Mouse (Mus musculus) left cerebral cortex, postnatal 25 days (tissue): Measurements from ENCODE around the gene Tfdp1. TPM values are rescaled to one million over a fixed set of nuclear protein-coding genes. Genes with fewer than 3 reads are reported as not detected.

Source experiments
- DNase-seq, 2 experiments: peaks; one replicate each; pipeline ENCODE4 v3.0.0; 2022; ENCODE audit warnings: low spot score in 2 of 2, mixed read lengths in 1 of 2
- intact Hi-C: fragments of 180-260 bp; cut with DNase I; formaldehyde crosslinking; loops from one replicate; pipeline ENCODE4 v1.15.1; 2025
- total RNA-seq, 2 experiments: library from RNA; stranded (reverse); gene quantifications; 2 replicates each; pipeline ENCODE4 v1.2.3; 2021

Tfdp1 gene
- total RNA-seq, 2 experiments from 2014 or later = 65.7 to 66.9 TPM

DNA sequence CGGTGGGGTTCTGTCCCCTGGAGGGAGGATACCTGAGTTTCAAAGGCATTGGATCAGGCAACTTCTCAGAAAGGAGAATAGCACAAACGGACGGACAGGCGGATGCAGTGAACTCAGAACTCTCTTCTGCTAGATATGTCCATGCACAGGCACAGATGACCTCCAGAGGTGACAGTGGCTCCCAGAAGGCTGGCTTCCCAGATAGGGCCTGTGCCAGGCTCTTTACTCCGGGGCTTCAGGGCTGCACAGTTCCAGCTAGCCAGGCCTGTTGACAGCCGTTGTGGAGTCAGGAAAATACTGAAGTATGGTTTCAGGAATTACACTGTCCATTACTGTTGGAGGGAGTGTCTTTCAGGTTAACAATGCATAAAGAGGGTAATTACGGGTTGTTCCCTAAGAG is 11.5 kb downstream of the Tfdp1 start:
- DNase-seq = no peak
- intact Hi-C loops = no loop called here

DNA sequence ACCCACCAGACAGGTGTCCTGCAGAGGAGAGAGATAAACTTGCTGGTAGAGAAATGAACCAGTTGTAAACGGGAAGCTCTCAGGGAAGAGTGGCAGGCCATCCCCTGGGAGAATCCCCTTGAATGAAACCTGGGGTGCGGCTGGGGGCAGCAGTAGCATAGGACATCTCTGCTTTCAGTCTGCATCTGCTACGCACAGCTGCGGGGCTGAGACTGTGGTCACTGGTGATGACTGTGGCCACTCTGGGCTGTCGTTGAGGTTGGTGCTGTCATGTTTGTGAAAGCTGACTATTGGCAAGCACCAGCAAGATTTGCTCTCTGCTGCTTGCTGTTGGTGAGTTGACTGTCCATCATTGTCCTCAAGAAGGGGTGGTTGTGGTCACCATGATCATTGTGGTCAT is 13.0 kb downstream of the Tfdp1 start:
- intact Hi-C loops = no loop called here
- DNase-seq = no peak

- DNase-seq = peak in 1 of 2 experiments; percentile 39
- intact Hi-C loops = no loop called here
Observed at GRCm38 (mm10) chr8:13352601-13353000, 14.1 kb downstream of the Tfdp1 start.

DNA sequence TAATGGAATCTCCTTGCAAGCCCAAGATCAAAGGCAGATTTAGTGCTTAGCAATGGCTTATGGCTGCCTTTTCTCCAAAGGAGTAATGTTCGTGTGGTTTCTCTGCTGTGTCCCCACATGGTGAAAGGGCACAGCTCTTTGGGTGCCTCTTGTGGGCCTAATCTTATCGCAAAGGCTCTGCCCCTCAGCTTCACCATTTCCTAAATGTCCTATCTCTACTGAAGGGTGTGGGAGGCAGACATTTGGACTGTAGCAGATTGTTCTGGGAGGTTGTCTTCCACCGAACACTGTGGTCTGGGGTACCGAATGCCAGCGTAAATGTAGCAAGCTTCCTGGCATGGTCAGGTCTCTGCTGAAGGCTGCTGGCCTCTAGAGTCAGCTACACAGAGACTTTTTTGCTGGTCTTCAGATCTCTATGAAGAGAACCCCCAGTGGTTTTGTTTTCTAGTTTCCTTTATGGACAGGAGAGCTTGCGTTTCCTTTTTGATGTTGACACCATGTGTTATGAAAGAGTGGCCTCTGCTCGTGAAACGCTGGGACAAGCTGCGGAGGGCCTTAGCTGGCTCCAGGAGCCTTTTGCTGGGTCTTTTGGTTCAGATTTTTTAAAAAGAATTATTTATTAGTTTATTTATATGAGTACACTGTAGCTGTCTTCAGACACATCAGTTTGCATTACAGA is 14.7 kb downstream of the Tfdp1 start:
- DNase-seq = no peak
- intact Hi-C loops = no loop called here

DNA sequence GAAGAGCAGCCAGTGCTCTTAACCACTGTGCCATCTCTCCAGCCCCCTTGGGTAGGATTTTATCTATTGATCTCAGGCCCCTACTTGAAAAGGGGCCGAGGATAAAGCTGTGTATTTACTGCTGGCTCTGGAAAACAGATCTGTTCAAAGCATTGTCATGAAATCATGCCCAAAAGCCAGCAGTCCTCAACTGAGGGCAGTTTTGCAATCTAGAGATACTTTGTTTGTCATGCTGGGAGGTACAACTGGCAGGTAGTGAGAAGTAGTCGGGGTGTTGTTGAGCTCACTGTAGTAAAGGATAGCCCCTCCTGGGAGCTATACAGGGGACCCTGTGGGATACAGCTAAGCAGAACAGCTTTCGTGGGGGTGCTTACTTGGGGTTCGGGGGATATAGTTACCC is 15.3 kb downstream of the Tfdp1 start:
- intact Hi-C loops = no loop called here
- no peak for DNase-seq

GRCm38 (mm10) chr8:13356221-13356620 is 17.7 kb downstream of the Tfdp1 start:
- no peak for DNase-seq
- intact Hi-C loops = no loop called here

DNA sequence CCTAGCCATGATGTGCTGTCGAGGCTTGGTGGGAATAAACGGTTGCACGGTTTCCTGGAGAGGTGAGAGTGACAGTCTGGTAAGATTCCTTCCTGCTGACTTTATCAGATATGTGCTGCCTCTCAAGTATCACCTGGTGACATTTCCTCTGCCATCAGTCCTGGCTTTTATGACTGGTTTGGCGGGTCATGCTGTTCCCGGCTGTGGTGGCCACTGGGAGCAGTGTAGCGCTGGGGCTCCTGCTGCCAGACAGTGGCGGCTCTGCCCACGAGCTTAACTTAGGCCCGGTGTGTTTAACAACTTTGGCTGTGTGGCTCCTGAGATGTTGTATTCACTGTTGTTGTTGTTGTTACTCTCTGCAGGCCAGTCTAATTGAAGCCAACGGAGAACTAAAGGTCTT is 18.1 kb downstream of the Tfdp1 start:
- intact Hi-C loops = no loop called here
- no peak for DNase-seq

- no peak for DNase-seq
Observed at GRCm38 (mm10) chr8:13360213-13360612, 21.7 kb downstream of the Tfdp1 start.

GRCm38 (mm10) chr8:13361865-13362264 is 23.3 kb downstream of the Tfdp1 start:
- intact Hi-C loops = no loop called here
- DNase-seq = no peak

More at GRCm38 (mm10) chr8:13360213-13360612, 21.7 kb downstream of the Tfdp1 start:
- intact Hi-C loops = no loop called here

- intact Hi-C loops = no loop called here
- DNase-seq = no peak
Observed at GRCm38 (mm10) chr8:13373151-13373662, 34.7 kb downstream of the Tfdp1 start.

DNA sequence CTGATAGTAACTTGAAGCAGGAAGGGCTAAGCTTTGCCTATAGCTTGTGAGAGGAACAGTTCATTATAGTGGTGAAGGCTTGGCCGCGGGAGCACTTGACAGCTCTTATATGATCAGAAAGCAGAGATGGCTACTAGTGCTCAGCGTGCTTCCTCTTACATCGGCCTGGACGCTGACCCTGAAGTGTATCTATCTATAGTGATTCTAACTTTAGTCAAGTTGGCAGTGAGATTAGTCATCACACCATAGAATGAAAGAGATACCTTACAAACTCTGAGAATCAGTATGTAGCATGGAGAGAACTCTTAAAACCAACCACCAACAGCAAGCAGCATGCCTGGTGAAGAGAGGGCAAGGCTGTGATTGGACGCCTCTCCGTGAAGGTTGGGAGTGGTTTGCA is 43.1 kb downstream of the Tfdp1 start:
- intact Hi-C loops = no loop called here
- no peak for DNase-seq

- intact Hi-C loops = no loop called here
- DNase-seq = no peak
Observed at GRCm38 (mm10) chr8:13382536-13382935, 44.0 kb downstream of the Tfdp1 start.

GRCm38 (mm10) chr8:13382999-13383398 is 44.4 kb downstream of the Tfdp1 start:
- intact Hi-C loops = no loop called here
- no peak for DNase-seq

DNA sequence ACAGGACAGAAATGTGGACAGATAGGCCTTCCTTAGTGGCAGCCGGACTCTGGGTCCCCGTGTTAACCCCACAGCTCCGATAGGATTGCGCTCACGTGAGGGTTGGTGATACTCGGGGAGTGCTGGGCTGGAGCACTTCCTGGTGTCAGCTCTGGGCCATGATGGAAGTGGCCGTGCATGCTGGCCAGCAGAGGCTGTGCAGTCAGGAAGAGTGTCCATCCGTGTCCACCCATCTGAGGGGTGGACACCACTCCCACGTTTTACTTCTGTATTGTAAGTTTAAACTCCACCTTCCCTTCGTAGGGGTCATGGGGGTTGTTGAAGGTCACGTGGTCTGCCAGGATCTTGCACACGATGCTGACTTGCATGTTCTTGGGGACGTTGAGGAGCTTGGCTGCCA is 47.8 kb downstream of the Tfdp1 start:
- intact Hi-C loops = no loop called here
- no peak for DNase-seq

GRCm38 (mm10) chr8:13387728-13388127 is 49.2 kb downstream of the Tfdp1 start:
- no peak for DNase-seq
- intact Hi-C loops = no loop called here

DNA sequence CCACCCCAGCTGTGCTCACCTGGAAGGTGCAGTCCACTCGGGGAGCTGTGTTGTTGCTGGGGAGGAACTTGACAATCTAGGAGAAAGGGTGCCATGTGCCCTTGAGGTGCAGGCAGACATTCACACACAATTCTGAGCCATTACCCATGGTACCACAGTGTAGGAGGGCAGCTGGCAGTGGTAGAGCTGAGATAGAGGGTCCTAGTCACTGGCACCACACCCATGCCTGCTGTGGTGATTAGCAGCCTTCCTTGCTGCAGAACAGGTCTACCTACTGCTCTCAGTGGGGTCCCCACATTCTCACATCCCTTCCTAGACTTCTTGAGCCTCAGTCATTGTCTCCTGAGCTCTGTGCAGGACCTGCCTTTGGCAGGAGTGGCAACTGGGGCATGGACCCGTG is 50.2 kb downstream of the Tfdp1 start:
- DNase-seq = no peak
- intact Hi-C loops = no loop called here

- DNase-seq = no peak
- intact Hi-C loops = no loop called here
Observed at GRCm38 (mm10) chr8:13393869-13394268, 55.3 kb downstream of the Tfdp1 start.

- intact Hi-C loops = no loop called here
- no peak for DNase-seq
Observed at GRCm38 (mm10) chr8:13396725-13397124, 58.2 kb downstream of the Tfdp1 start, which contains the start of gene Atp4b. Atp4b (minus strand) TSS chr8:13396825.

- no peak for DNase-seq
- intact Hi-C loops = no loop called here
Observed at GRCm38 (mm10) chr8:13403517-13403916, 65.0 kb downstream of the Tfdp1 start.

- no peak for DNase-seq
- intact Hi-C loops = no loop called here
Observed at GRCm38 (mm10) chr8:13404666-13405131, 66.1 kb downstream of the Tfdp1 start, which contains the start of gene Grk1. Grk1 (plus strand) TSS chr8:13405081.

- DNase-seq = no peak
- intact Hi-C loops = no loop called here
Observed at GRCm38 (mm10) chr8:13406011-13406410, 67.5 kb downstream of the Tfdp1 start.
